ENCODE assay signal across 13 mouse cellular contexts in genomic region chr4:137183181-137183850, GRCm38 (mm10).
A peak's percentile ranks its signal among the peaks of the same experiment; 100 is the strongest.
DNase-seq lines count a peak whose midpoint lies in the region; ATAC-seq and TF ChIP-seq lines count a peak whose summit lies in the region.
"Had no signal": no experiment of that assay in that cellular context is flagged by ENCODE, and none has a peak within 500 bp of the region (broad histone marks: within the 10 kb centered on the region; RNA-seq: fewer than 3 reads in every experiment).

No protein-coding gene starts in this region.

- no peak overlapping the region for H3K9ac ChIP-seq in liver, embryonic 16.5 days (ENCODE audit: low read depth, low read length)
- H3K9ac ChIP-seq in liver, embryonic 11.5 days (ENCODE audit: low read depth, low read length), result no peak overlapping the region
- no peak overlapping the region; the same call in 1 of the 2 replicates for H3K9ac ChIP-seq in limb, embryonic 13.5 days
- H3K9ac ChIP-seq: heart, embryonic 12.5 days; hindbrain, embryonic 13.5 days had no signal

- no peaks in the 10 kb centered on the region for H3K36me3 ChIP-seq in liver, embryonic 16.5 days (ENCODE audit: control insufficient read depth, insufficient read depth)
- no peaks in the 10 kb centered on the region for H3K36me3 ChIP-seq in liver, embryonic 11.5 days (ENCODE audit: control insufficient read depth, insufficient read depth, low read length)
- H3K36me3 ChIP-seq in limb, embryonic 13.5 days, result no peaks in the 10 kb centered on the region
- no peaks in the 10 kb centered on the region for H3K36me3 ChIP-seq in small intestine, adult 2 months (ENCODE audit: control insufficient read depth, insufficient read depth, low read length)
- H3K36me3 ChIP-seq: heart, embryonic 12.5 days; hindbrain, embryonic 13.5 days had no signal

- 0 out of 2 replicates have a peak, but pooled peaks have one; percentile 19 for ATAC-seq in liver, embryonic 16.5 days (ENCODE audit: low read depth)
- no peak for ATAC-seq in liver, embryonic 11.5 days (replicated peaks; ENCODE audit: low FRiP score)
- ATAC-seq in limb, embryonic 13.5 days (ENCODE audit: low FRiP score, low read depth), result no peak

- WGBS in liver, embryonic 16.5 days (ENCODE audit: insufficient replicate concordance), result 41% methylated on average over 10 of the region's 10 CpGs
- WGBS in liver, embryonic 11.5 days, result 66% methylated on average over 10 of the region's 10 CpGs
- 55% methylated on average over 10 of the region's 10 CpGs for WGBS in limb, embryonic 13.5 days
- WGBS in small intestine, adult 2 months, result 45% methylated on average over 10 of the region's 10 CpGs

- H3K4me1 ChIP-seq in liver, embryonic 16.5 days (ENCODE audit: control insufficient read depth, low read depth, low read length), result peaks cover 2% of the 10 kb centered on the region; the same call in 1 of the 2 replicates
- peaks cover 17% of the 10 kb centered on the region; the same call in 1 of the 2 replicates for H3K4me1 ChIP-seq in liver, embryonic 11.5 days (replicated peaks; ENCODE audit: control insufficient read depth, insufficient read depth, low read length)
- H3K4me1 ChIP-seq in limb, embryonic 13.5 days, result peaks cover 45% of the 10 kb centered on the region
- peaks cover 6% of the 10 kb centered on the region for H3K4me1 ChIP-seq in small intestine, adult 2 months (ENCODE audit: control insufficient read depth, insufficient read depth, insufficient read length, low read length)

- H3K27me3 ChIP-seq in liver, embryonic 16.5 days (ENCODE audit: control insufficient read depth, insufficient read depth, low read depth, low read length), result no peaks in the 10 kb centered on the region; the same call in 1 of the 2 replicates
- no peaks in the 10 kb centered on the region; the same call in 1 of the 2 replicates for H3K27me3 ChIP-seq in liver, embryonic 11.5 days (replicated peaks; ENCODE audit: control insufficient read depth, insufficient read depth, low read length)
- H3K27me3 ChIP-seq in limb, embryonic 13.5 days, result no peaks in the 10 kb centered on the region
- no peaks in the 10 kb centered on the region for H3K27me3 ChIP-seq in small intestine, adult 2 months (ENCODE audit: control insufficient read depth, insufficient read depth, low read length)
- H3K27me3 ChIP-seq: heart, embryonic 12.5 days had no signal

- no peak overlapping the region for H3K4me2 ChIP-seq in liver, embryonic 16.5 days (ENCODE audit: low read depth, low read length)
- H3K4me2 ChIP-seq in liver, embryonic 11.5 days, result no peak overlapping the region
- no peak overlapping the region for H3K4me2 ChIP-seq in limb, embryonic 13.5 days (replicated peaks)
- H3K4me2 ChIP-seq: heart, embryonic 12.5 days; hindbrain, embryonic 13.5 days had no signal

- peak; percentile 43 for DNase-seq in adrenal gland, postnatal 14 days
- DNase-seq in adrenal gland, adult 8-10 months, result no peak
- no peak for DNase-seq in liver, embryonic 11.5 days (ENCODE audit: low spot score)
- no peak for DNase-seq in left cerebral cortex, adult 11 months (ENCODE audit: low spot score)
- no peak for DNase-seq in heart, adult 11 months
- DNase-seq: thymus, adult 18-20 months had no signal

- H3K9me3 ChIP-seq in liver, embryonic 16.5 days (replicated peaks; ENCODE audit: control insufficient read depth, low read length), result no peaks in the 10 kb centered on the region
- H3K9me3 ChIP-seq in liver, embryonic 11.5 days (ENCODE audit: control insufficient read depth, low read length), result no peaks in the 10 kb centered on the region
- no peaks in the 10 kb centered on the region for H3K9me3 ChIP-seq in limb, embryonic 13.5 days
- H3K9me3 ChIP-seq: heart, embryonic 12.5 days; hindbrain, embryonic 13.5 days had no signal

- no peak for TF ChIP-seq POLR2A in small intestine, adult 2 months (IDR thresholded peaks at IDR 0.05; ENCODE audit: low read depth, low read length)

- no peak overlapping the region for H3K4me3 ChIP-seq in liver, embryonic 16.5 days (ENCODE audit: low read depth, low read length)
- no peak overlapping the region for H3K4me3 ChIP-seq in liver, embryonic 11.5 days (ENCODE audit: low read depth, low read length)
- no peak overlapping the region for H3K4me3 ChIP-seq in limb, embryonic 13.5 days
- H3K4me3 ChIP-seq in small intestine, adult 2 months (ENCODE audit: low read depth, low read length), result no peak overlapping the region
- H3K4me3 ChIP-seq: heart, embryonic 12.5 days; hindbrain, embryonic 13.5 days; layer of hippocampus, adult 2 months; myocyte had no signal

- no peak overlapping the region for H3K27ac ChIP-seq in liver, embryonic 16.5 days (ENCODE audit: low read length)
- H3K27ac ChIP-seq in liver, embryonic 11.5 days (ENCODE audit: low read depth, low read length), result no peak overlapping the region
- peak overlapping the region; percentile 39; the same call in 1 of the 2 replicates for H3K27ac ChIP-seq in limb, embryonic 13.5 days
- H3K27ac ChIP-seq in small intestine, adult 2 months (ENCODE audit: insufficient read depth, low read depth, low read length), result peak overlapping the region; percentile 63
- H3K27ac ChIP-seq: hindbrain, embryonic 13.5 days; layer of hippocampus, adult 2 months had no signal

- no peak for TF ChIP-seq CTCF in small intestine, adult 2 months (IDR thresholded peaks at IDR 0.05; ENCODE audit: extremely low read depth, insufficient read length, insufficient replicate concordance, low read depth, low read length)

Comparison
In these comparisons a context has a peak if more than half of its experiments do, and no peak if none do; other contexts are left out.
1. H3K27ac ChIP-seq: peak in limb, embryonic 13.5 days (single experiment) and small intestine, adult 2 months (single experiment); none in liver, embryonic 16.5 days (single experiment) and liver, embryonic 11.5 days (single experiment).